Mouse (Mus musculus) heart, adult 2 months (tissue): Measurements from ENCODE around the gene Tmem167b.

ENCODE experiments used
- CTCF ChIP-seq: fragments of 200-600 bp; IDR thresholded peaks from 2 replicates; pipeline ENCODE4 v1.8.1; 2022; ENCODE audit warnings: antibody characterized with exemption, mild to moderate bottlenecking, moderate library complexity
- EP300 ChIP-seq: fragments of 200-500 bp; IDR thresholded peaks from 2 replicates; pipeline ENCODE4 v1.6.1; 2011; ENCODE audit warnings: low read depth, low read length, control low read depth; ENCODE audit not compliant: insufficient read depth
- POLR2A ChIP-seq: fragments of 200-500 bp; IDR thresholded peaks from 2 replicates; pipeline ENCODE4 v1.6.1; 2011; ENCODE audit warnings: mild to moderate bottlenecking, low read depth, low read length, control low read depth; ENCODE audit not compliant: insufficient read depth

DNA sequence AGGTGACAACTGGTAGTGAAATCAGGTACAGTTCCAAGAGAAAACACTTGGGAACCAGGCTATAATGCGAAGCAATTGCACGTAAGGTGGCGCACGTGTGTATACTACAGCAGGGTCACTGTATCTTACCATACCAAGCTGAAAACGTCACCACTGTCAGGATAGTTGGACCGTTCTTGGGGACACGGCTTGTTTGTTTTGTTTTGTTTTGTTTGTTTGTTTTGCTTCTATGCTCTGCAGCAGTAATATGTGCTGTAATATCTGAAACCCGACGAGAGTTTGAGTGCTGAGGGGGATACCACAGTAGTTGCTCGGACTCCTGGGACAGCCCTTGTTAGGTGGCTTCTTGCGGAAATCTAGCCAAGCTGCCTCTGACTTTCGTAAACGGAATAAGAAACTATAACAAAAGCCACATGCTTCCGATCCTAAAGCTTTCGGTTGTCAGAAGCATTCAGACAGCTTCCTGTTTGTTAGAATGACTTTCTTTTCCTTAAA, 558 bp upstream of the Tmem167b start:
- TF ChIP-seq CTCF (no peak), POLR2A (no peak), EP300 (no peak)
